Mouse (Mus musculus) left cerebral cortex, postnatal 4 days (tissue): Measurements from ENCODE around the gene Cldn14. TPM values are rescaled to one million over a fixed set of nuclear protein-coding genes. Genes with fewer than 3 reads are reported as not detected.
"Not testable (repeated sequence)": the region's sequence is repeated elsewhere in the genome, so short reads cannot be mapped to it uniquely, and the experiment has no call there.

ENCODE experiments used
- DNase-seq: peaks from one replicate; pipeline ENCODE4 v3.0.0-alpha.2; 2022
- intact Hi-C: fragments of 180-260 bp; cut with DNase I; formaldehyde crosslinking; loops from one replicate; pipeline ENCODE4 v1.15.1; 2025
- total RNA-seq, 2 experiments: library from RNA; stranded (reverse); gene quantifications; 2 replicates each; pipeline ENCODE4 v1.2.3; 2021

Cldn14 gene
- total RNA-seq, result not detected

GRCm38 (mm10) chr16:94008737-94009136 is at the start of gene Cldn14:
Gene Cldn14, minus strand, starts transcription at chr16:94008837.
- intact Hi-C loops, result no loop called here
- DNase-seq, result no peak

GRCm38 (mm10) chr16:94055576-94055975 is 46.9 kb upstream of the Cldn14 start:
- intact Hi-C loops, result no loop called here
- DNase-seq, result peak; percentile 21

- intact Hi-C loops, result no loop called here
- no peak for DNase-seq
These were observed 46.5 kb upstream of the Cldn14 start for GRCm38 (mm10) chr16:94055176-94055575.

GRCm38 (mm10) chr16:94050368-94050767 is 41.7 kb upstream of the Cldn14 start:
- DNase-seq, result peak; percentile 53
- intact Hi-C loops, result no loop called here

GRCm38 (mm10) chr16:94044996-94045395 is 36.4 kb upstream of the Cldn14 start:
- intact Hi-C loops, result no loop called here

DNA sequence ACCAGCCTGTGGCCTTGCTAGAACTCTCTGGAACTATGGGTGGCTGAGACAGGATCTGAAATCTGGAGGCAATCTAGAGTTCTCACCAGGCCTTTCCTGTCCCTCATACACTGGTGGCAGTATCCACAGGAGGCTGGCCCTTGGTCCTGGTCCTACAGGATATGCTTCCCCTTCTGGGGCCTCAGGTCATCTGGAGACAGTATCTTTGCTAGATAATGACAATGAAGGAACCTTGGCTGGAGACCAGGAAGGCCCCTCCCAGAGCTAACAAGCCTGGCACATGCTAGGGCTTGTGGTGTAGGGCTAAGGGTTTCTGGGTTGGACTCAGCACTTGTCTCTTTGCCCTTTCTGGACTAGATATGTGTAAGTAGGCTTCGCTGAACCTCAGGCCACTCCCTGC is 35.2 kb upstream of the Cldn14 start:
- intact Hi-C loops, result no loop called here
- no peak for DNase-seq

More at GRCm38 (mm10) chr16:94044996-94045395, 36.4 kb upstream of the Cldn14 start:
- no peak for DNase-seq

- intact Hi-C loops, result no loop called here
- DNase-seq, result peak; percentile 62
These were observed 32.6 kb upstream of the Cldn14 start for GRCm38 (mm10) chr16:94041065-94041712.

DNA sequence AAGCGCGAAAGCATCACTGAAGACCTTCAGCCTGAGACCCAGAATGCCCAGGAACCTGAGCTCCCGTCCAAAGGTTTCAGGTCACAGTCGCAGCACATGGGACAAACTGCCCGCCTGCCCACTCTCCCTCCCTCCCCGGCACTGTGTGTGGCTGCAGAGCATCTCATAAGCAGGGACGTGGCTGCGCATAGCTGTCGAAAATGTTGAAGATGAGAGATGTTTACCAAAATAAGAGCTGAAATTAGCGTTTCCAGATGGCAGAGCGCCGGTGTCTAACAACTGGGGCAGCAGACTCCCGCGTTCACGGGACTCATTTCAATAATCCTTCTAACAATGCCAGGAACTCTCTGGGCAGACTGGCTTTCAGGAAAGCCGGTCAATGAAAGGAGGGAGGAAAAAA is 31.8 kb upstream of the Cldn14 start:
- intact Hi-C loops, result no loop called here
- DNase-seq, result no peak

DNA sequence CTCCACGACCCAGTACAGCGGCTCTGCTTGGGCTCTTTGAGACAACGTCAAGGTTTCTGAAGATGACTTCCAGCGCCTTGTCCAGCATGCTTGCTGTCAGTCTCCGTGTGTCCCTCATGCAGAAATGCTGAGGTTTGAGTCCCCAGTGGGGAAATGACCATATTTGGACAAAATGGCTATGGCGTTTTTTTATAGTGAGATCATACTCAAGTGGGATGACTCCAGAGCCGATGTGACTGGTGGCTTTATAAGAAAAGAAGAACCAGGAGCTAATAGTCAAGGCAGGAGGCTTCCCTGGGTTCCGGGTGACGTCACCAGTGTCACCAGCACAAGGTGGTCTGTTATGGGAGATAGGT is 30.3 kb upstream of the Cldn14 start:
- DNase-seq, result no peak
- intact Hi-C loops, result no loop called here

- intact Hi-C loops, result no loop called here
- peak; percentile 70 for DNase-seq
These were observed 29.8 kb upstream of the Cldn14 start for GRCm38 (mm10) chr16:94038272-94038985.

DNA sequence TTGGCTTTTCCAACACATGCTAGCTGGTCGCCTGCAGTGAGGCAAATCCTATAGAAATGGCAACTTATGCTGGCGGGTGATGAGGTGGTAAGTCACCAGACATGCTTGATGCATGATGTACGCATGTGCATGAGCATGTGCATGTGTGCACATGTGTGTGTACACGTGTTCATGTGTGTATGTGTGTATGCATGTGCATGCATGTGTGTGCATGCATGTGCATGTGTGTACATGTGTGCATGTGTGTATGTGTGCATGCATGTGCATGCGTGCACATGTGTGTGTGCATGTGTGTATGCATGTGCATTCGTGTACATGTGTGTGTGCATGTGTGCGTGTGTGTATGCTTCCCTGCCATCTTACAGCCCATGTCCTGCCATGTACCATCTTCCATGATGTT is 28.6 kb upstream of the Cldn14 start:
- intact Hi-C loops, result no loop called here
- DNase-seq, result no peak

- no peak for DNase-seq
- intact Hi-C loops, result no loop called here
These were observed 25.5 kb upstream of the Cldn14 start for GRCm38 (mm10) chr16:94034152-94034551.

- no peak for DNase-seq
- intact Hi-C loops, result no loop called here
These were observed 23.6 kb upstream of the Cldn14 start for GRCm38 (mm10) chr16:94032270-94032669.

GRCm38 (mm10) chr16:94023352-94024280 is 15.0 kb upstream of the Cldn14 start:
- no peak for DNase-seq
- intact Hi-C loops, result no loop called here

GRCm38 (mm10) chr16:94019725-94020124 is 11.1 kb upstream of the Cldn14 start:
- intact Hi-C loops, result not testable (repeated sequence)

GRCm38 (mm10) chr16:94017953-94018352 is 9.3 kb upstream of the Cldn14 start:
- intact Hi-C loops, result no loop called here
- DNase-seq, result no peak

More at GRCm38 (mm10) chr16:94019725-94020124, 11.1 kb upstream of the Cldn14 start:
- DNase-seq, result not testable (repeated sequence)

- intact Hi-C loops, result no loop called here
- no peak for DNase-seq
These were observed 6.0 kb upstream of the Cldn14 start for GRCm38 (mm10) chr16:94014489-94015096.

- intact Hi-C loops, DNase-seq: not testable (repeated sequence)
These were observed 4.9 kb upstream of the Cldn14 start for GRCm38 (mm10) chr16:94013328-94014086.

GRCm38 (mm10) chr16:94011224-94011623 is 2.6 kb upstream of the Cldn14 start:
- no peak for DNase-seq
- intact Hi-C loops, result no loop called here

DNA sequence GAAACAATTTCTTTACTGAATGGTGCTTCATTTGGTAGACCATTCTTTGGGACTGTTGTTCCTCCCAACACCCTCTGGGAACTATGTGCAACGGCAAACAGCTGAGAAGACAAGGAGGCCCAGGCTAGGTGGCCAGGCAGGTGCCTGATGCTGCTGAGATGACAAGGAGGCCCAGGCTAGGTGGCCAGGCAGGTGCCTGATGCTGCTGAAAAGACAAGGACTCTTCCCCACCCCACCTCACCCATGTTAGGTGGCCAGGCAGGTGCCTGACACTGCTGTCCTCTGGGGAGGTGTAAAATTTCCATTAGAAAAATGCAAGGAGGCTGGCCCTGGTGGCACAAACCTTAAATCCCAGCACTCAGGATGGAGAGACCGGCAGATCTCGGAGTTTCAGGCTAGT is 2.0 kb upstream of the Cldn14 start:
- DNase-seq, result no peak
- intact Hi-C loops, result no loop called here
